Mouse (Mus musculus): ENCODE results near the gene Dlg3. TPM values are rescaled to one million over a fixed set of nuclear protein-coding genes. Genes with fewer than 3 reads are reported as not detected.

Dlg3 gene
- total RNA-seq, 2 experiments from 2014 or later: 11.4 to 13.5 TPM

- no peak for ATAC-seq (replicated peaks; ENCODE audit: low FRiP score, low TSS enrichment, poor library complexity, severe bottlenecking)
Measured at GRCm38 (mm10) chrX:100796041-100796740, 28.7 kb downstream of the Dlg3 start.

- no peak for ATAC-seq (replicated peaks; ENCODE audit: low FRiP score, low TSS enrichment, poor library complexity, severe bottlenecking)
Measured at GRCm38 (mm10) chrX:100796741-100797090, 29.2 kb downstream of the Dlg3 start.

- no peak for ATAC-seq (replicated peaks; ENCODE audit: low FRiP score, low TSS enrichment, poor library complexity, severe bottlenecking)
Measured at GRCm38 (mm10) chrX:100797370-100797769, 29.8 kb downstream of the Dlg3 start.

- ATAC-seq (replicated peaks; ENCODE audit: low FRiP score, low TSS enrichment, poor library complexity, severe bottlenecking): no peak
Measured at GRCm38 (mm10) chrX:100797851-100798527, 30.5 kb downstream of the Dlg3 start.

GRCm38 (mm10) chrX:100800643-100801042 lies 33.1 kb downstream of the Dlg3 start:
- ATAC-seq (replicated peaks; ENCODE audit: low FRiP score, low TSS enrichment, poor library complexity, severe bottlenecking): no peak

- no peak for ATAC-seq (replicated peaks; ENCODE audit: low FRiP score, low TSS enrichment, poor library complexity, severe bottlenecking)
Measured at GRCm38 (mm10) chrX:100802034-100802433, 34.5 kb downstream of the Dlg3 start.

- no peak for ATAC-seq (replicated peaks; ENCODE audit: low FRiP score, low TSS enrichment, poor library complexity, severe bottlenecking)
Measured at GRCm38 (mm10) chrX:100811129-100811528, 43.6 kb downstream of the Dlg3 start.

- ATAC-seq (replicated peaks; ENCODE audit: low FRiP score, low TSS enrichment, poor library complexity, severe bottlenecking): no peak
Measured at GRCm38 (mm10) chrX:100814139-100814538, 46.6 kb downstream of the Dlg3 start.

- no peak for ATAC-seq (replicated peaks; ENCODE audit: low FRiP score, low TSS enrichment, poor library complexity, severe bottlenecking)
Measured at GRCm38 (mm10) chrX:100815766-100816165, 48.2 kb downstream of the Dlg3 start.

GRCm38 (mm10) chrX:100818681-100819080 lies 51.2 kb downstream of the Dlg3 start:
- ATAC-seq (replicated peaks; ENCODE audit: low FRiP score, low TSS enrichment, poor library complexity, severe bottlenecking): no peak

- no peak for ATAC-seq (replicated peaks; ENCODE audit: low FRiP score, low TSS enrichment, poor library complexity, severe bottlenecking)
Measured at GRCm38 (mm10) chrX:100821149-100821548, 53.6 kb downstream of the Dlg3 start.

- ATAC-seq (replicated peaks; ENCODE audit: low FRiP score, low TSS enrichment, poor library complexity, severe bottlenecking): no peak
Measured at GRCm38 (mm10) chrX:100825557-100825956, 58.0 kb downstream of the Dlg3 start.

- ATAC-seq (replicated peaks; ENCODE audit: low FRiP score, low TSS enrichment, poor library complexity, severe bottlenecking): no peak
Measured at GRCm38 (mm10) chrX:100832806-100833205, 65.3 kb downstream of the Dlg3 start.

GRCm38 (mm10) chrX:100839211-100839610 lies 71.7 kb downstream of the Dlg3 start:
- ATAC-seq (replicated peaks; ENCODE audit: low FRiP score, low TSS enrichment, poor library complexity, severe bottlenecking): no peak

Other genes with a start within 250 kb of the Dlg3 start
- gene Dgat2l6, start 242.9 kb upstream of the Dlg3 start, total RNA-seq (2014; fragmentation: Nextera tagmentation): not detected in 2 replicates
- not detected in 2 replicates for gene Dgat2l6, start 242.9 kb upstream of the Dlg3 start, total RNA-seq (2017)
- gene Awat1, start 195.5 kb upstream of the Dlg3 start, total RNA-seq (2014; fragmentation: Nextera tagmentation): not detected in 2 replicates
- not detected in 2 replicates for gene Awat1, start 195.5 kb upstream of the Dlg3 start, total RNA-seq (2017)
- gene P2ry4, start 172.9 kb upstream of the Dlg3 start, total RNA-seq (2014; fragmentation: Nextera tagmentation): not detected in 2 replicates
- gene P2ry4, start 172.9 kb upstream of the Dlg3 start, total RNA-seq (2017): not detected in 2 replicates
- gene Arr3, start 162.2 kb upstream of the Dlg3 start, total RNA-seq (2014; fragmentation: Nextera tagmentation): not detected in 2 replicates
- gene Arr3, start 162.2 kb upstream of the Dlg3 start, total RNA-seq (2017): not detected in 2 replicates
- 33.9 and 41.5 TPM in 2 replicates for gene Kif4, start 142.0 kb upstream of the Dlg3 start, total RNA-seq (2014; fragmentation: Nextera tagmentation)
- 37.2 and 48.0 TPM in 2 replicates for gene Kif4, start 142.0 kb upstream of the Dlg3 start, total RNA-seq (2017)
- 40.0 and 45.2 TPM in 2 replicates for gene Pdzd11, start 141.2 kb upstream of the Dlg3 start, total RNA-seq (2014; fragmentation: Nextera tagmentation)
- 20.3 and 35.4 TPM in 2 replicates for gene Pdzd11, start 141.2 kb upstream of the Dlg3 start, total RNA-seq (2017)
- gene Gdpd2, start 37.8 kb upstream of the Dlg3 start, total RNA-seq (2014; fragmentation: Nextera tagmentation): not detected in 2 replicates
- 1.0 TPM in 1 of 2 replicates, not detected in the other for gene Gdpd2, start 37.8 kb upstream of the Dlg3 start, total RNA-seq (2017)

Measured in megakaryocyte-erythroid progenitor cell, adult 5-6 weeks (primary cell).